Mouse (Mus musculus) erythroblast, embryonic 14.5 days (primary cell): Measurements from ENCODE around the gene Mfsd11. TPM values are rescaled to one million over a fixed set of nuclear protein-coding genes. Genes with fewer than 3 reads are reported as not detected.

Experiments
- H3K27me3 ChIP-seq: 2 replicates; pipeline ENCODE4 v1.6.1; 2012; ENCODE audit warnings: inconsistent platforms; ENCODE audit not compliant: control insufficient read depth
- H3K36me3 ChIP-seq: 2 replicates; pipeline ENCODE4 v1.6.1; 2012; ENCODE audit warnings: mild to moderate bottlenecking, inconsistent platforms; ENCODE audit not compliant: control insufficient read depth
- H3K4me1 ChIP-seq: 2 replicates; pipeline ENCODE4 v1.6.1; 2012; ENCODE audit warnings: inconsistent platforms; ENCODE audit not compliant: control insufficient read depth
- H3K4me3 ChIP-seq: replicated peaks from 2 replicates; pipeline ENCODE3; 2012; ENCODE audit warnings: moderate library complexity, mild to moderate bottlenecking, inconsistent platforms
- H3K9me3 ChIP-seq: 2 replicates; pipeline ENCODE4 v1.6.1; 2012; ENCODE audit warnings: low read length, inconsistent platforms, mixed read lengths; ENCODE audit not compliant: control insufficient read depth
- GATA1 ChIP-seq: IDR thresholded peaks from 2 replicates; pipeline ENCODE4 v1.6.1; 2012; ENCODE audit warnings: low read length, inconsistent platforms, mixed read lengths
- TAL1 ChIP-seq: IDR thresholded peaks from 3 replicates; pipeline ENCODE4 v1.6.1; 2012; ENCODE audit warnings: low read length, inconsistent platforms, mixed read lengths
- polyA plus RNA-seq: library from polyadenylated mRNA; stranded (reverse); fragments of >175 nt; gene quantifications from 2 replicates; pipeline ENCODE4 v1.2.3, GENCODE M21; 2012

Gene Mfsd11
- polyA plus RNA-seq, 1 experiment = 1.2 TPM

DNA sequence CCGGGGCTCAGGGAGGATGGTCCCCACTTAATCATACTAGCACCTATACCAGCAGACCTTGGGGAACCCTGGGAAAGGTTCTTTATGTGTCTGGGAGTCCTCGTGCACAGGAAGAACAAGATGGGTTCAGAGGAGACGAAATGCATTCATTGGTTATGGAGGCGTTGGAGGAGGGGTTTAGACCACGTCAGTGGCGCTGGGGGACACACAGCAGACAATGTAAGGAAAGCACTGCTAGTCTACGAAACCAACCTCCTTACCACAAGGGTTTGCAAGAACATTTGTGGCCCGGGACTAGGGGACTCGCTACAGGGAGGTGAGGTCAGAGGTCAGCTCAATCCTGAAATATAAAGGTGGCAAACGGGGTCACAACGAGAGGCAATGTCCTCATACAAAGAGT, 41.7 kb upstream of the Mfsd11 start:
- TF ChIP-seq GATA1 = no peak
- TF ChIP-seq TAL1 = no peak
- no peaks in the 10 kb centered on the region for H3K36me3 ChIP-seq
- no peak overlapping the region for H3K4me3 ChIP-seq
- no peaks in the 10 kb centered on the region for H3K9me3 ChIP-seq
- H3K4me1 ChIP-seq = peaks cover 10% of the 10 kb centered on the region
- peaks cover 12% of the 10 kb centered on the region for H3K27me3 ChIP-seq

DNA sequence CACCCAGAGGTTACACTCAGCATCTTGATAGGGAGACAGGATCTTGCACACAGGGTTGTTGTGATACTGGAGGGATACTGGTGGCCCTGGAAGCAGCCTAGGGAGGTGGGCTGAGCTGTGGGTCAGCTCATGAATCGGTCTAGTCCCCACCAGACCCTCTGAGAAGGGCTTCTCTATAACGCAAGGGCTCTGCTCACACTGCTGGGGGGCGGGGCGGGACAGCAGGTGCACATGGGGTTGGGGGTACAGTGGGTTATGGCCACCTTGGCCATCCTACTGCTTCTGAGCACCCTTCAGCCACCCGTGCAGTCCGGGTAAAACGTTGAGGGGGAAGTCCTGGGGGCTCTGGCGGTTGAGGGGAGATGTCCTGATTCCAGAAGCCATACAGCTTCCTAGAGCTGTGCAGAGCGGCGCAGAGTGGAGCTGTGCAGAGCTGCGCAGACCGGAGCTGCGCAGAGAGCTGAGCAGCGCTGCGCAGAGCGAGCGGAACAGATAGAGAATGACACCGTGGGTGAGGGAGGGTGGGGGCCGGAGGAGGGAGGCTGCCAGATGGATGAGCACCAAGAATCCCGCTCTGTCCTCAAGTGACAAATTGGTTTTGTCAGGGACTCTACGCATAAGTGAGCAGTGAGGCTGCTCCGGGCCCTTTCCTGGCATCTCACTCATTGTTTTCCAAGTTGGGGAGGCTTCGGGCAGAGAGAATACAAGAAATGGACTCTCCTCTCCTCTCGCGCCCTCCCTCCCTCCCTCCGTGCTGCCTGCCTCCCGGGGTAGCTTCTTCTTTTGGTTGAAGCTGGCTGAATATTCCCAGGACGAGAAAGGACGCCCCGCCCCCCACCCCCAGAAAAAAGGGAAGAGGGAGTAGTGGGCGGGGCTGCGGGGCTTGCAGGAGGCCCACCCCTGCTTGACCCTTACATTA, 41.0 kb upstream of the Mfsd11 start:
- peaks cover 10% of the 10 kb centered on the region for H3K4me1 ChIP-seq
- no peaks in the 10 kb centered on the region for H3K36me3 ChIP-seq
- no peaks in the 10 kb centered on the region for H3K9me3 ChIP-seq
- TF ChIP-seq GATA1 = no peak
- TF ChIP-seq TAL1 = no peak
- H3K27me3 ChIP-seq = peaks cover 12% of the 10 kb centered on the region
- no peak overlapping the region for H3K4me3 ChIP-seq

DNA sequence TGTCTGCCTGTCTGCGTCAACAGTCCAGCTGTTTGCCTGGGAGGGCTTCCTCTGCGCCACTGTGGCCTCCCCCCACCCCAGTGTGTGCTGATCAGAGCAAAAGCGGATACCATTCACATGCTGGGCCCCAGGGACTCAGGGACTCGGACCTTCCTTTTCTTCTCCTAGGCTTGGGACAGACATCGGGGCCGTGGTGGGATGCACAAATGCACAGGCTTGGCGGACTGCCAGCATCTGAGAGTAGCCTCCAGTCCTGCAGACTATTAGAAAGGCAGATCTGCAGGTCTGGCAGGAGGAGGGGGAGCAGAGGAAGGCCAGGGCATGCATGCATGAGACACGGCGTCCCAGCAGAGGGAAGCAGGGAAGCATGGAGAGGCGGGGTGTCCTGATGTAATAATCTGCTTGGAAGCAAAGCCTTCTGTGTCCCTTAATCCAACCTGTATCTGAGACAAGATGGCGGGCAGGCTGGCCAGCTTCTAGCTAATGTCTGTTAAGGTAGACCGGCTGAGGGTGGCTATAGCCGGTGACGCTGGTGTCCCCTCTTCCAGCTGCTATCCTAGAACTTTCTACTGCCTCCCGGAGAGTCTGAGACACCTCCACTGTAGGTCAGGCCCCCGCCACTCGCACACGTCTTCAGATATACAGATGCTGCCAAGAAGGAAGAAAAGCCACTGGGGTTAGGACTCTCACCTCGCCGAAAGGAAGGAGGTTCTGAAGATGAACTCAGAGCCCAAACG, 39.3 kb upstream of the Mfsd11 start:
- TF ChIP-seq TAL1 = no peak
- no peak for TF ChIP-seq GATA1
- H3K4me1 ChIP-seq = peaks cover 10% of the 10 kb centered on the region
- H3K9me3 ChIP-seq = no peaks in the 10 kb centered on the region
- H3K36me3 ChIP-seq = no peaks in the 10 kb centered on the region
- no peak overlapping the region for H3K4me3 ChIP-seq
- peaks cover 12% of the 10 kb centered on the region for H3K27me3 ChIP-seq

DNA sequence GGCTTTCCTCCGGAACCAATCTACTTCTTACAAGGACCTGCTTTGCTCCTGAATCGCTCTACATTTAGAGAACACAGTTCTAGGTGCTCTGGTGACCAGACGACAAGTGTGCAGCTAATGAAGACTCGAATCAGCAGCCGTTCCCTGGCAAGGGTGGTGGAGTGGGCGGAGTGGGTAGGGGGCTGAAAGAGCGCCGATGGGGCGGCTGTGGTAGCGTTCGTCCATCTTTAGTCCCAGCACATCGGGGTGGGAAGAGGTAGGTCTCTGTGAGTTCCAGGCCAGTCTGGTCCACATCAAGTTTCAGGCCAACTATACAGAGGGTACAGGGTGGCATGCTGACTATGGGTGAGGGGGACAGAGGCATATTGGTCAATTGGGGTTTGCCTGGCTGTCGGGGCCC, 38.6 kb upstream of the Mfsd11 start:
- Histone ChIP-seq H3K9me3 (no peaks in the 10 kb centered on the region), H3K4me3 (no peak overlapping the region), H3K4me1 (peaks cover 10% of the 10 kb centered on the region), H3K36me3 (no peaks in the 10 kb centered on the region), H3K27me3 (peaks cover 12% of the 10 kb centered on the region)
- TF ChIP-seq GATA1 = no peak
- no peak for TF ChIP-seq TAL1

DNA sequence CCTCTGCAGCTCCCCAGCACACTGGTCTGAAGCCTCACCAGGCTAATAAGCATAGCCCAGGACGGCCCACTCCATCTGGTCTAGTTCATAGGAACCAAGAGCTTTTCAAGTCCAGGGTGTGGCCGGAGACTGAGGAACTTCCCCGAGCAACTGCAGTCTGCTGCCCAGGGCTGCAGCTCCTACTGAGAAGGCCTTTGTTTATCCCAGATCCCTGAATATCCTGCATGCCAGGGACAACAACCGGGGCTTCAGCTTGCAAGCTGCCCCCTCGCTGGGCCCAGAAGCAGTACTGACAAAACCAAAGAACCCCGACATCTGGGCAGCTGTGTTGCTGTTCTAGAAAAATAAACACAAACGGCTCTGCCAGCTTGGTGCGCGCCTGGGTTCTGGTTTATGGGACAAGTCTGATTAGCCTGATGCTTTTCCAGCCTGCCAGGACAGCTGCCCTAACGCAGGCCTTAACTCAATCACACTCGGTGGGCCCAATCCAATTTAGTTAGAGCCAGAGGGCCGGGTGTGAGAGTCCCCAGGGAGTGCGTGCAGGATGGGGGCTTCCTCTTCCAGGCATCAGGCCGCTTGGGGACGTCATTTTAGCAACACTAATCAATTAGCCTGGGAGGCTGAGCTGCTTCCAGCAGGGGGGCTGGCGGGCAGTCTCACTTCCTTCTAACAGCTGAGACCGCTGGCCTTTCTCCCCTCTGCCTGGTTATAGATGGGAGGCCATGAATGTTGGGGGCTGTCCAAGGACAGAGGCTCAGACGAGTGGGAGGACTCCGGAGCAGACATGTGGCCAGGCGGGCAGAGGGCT, 38.0 kb upstream of the Mfsd11 start:
- H3K27me3 ChIP-seq = peaks cover 12% of the 10 kb centered on the region
- H3K9me3 ChIP-seq = no peaks in the 10 kb centered on the region
- H3K36me3 ChIP-seq = no peaks in the 10 kb centered on the region
- TF ChIP-seq GATA1 (no peak), TAL1 (no peak)
- peaks cover 10% of the 10 kb centered on the region for H3K4me1 ChIP-seq
- H3K4me3 ChIP-seq = no peak overlapping the region

DNA sequence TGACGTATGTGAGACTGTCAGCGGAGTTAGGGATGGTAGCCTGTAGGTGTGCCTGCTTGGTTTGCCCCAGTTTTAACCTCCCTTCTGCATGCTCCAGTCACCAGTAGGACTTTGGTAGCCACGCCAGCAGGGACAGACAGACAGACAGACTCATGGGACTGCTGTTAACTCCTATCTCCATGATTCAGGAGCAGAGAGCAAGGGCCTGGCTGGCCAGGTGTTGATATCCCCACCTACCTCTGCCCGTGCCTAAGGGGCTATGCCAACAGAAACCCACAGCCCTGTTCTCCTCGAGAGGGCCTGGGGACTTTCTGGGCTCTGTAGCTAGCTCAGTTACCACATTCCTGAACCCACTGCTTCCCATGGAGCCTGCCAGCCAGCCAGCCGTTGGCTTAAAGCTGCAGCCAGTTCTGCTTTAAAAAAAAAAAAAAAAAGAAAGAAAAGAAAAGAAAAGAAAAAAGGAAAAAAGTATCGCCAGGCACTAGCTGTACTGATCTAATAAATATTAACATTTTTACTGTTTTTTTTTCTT, 37.3 kb upstream of the Mfsd11 start:
- Histone ChIP-seq H3K27me3 (peaks cover 9% of the 10 kb centered on the region), H3K36me3 (no peaks in the 10 kb centered on the region), H3K4me3 (no peak overlapping the region), H3K4me1 (peaks cover 10% of the 10 kb centered on the region), H3K9me3 (no peaks in the 10 kb centered on the region)
- TF ChIP-seq GATA1 = no peak
- no peak for TF ChIP-seq TAL1

DNA sequence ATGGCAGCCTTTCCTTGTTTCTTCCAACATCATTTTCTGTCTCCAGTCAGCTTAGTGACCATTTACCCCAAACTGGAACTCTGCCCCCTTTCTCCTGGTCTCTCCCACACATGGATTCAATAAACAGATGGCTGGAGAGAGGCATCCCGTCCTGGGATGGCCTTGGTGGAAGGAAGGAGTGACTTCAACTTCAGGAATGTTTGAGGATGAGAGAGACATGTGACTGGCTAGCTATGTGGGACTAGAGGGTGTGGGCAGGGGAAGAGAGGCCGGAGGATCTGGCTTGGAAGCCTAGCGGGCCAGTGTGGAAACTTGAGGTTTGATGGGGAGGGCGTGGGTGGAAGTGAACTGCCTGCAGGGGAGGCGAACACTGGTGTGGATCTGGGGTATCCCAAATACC, 35.5 kb upstream of the Mfsd11 start:
- Histone ChIP-seq H3K36me3 (no peaks in the 10 kb centered on the region), H3K4me3 (no peak overlapping the region), H3K9me3 (no peaks in the 10 kb centered on the region), H3K27me3 (peaks cover 4% of the 10 kb centered on the region), H3K4me1 (peaks cover 4% of the 10 kb centered on the region; the same call in 1 of the 2 replicates)
- TF ChIP-seq TAL1 (no peak), GATA1 (no peak)

DNA sequence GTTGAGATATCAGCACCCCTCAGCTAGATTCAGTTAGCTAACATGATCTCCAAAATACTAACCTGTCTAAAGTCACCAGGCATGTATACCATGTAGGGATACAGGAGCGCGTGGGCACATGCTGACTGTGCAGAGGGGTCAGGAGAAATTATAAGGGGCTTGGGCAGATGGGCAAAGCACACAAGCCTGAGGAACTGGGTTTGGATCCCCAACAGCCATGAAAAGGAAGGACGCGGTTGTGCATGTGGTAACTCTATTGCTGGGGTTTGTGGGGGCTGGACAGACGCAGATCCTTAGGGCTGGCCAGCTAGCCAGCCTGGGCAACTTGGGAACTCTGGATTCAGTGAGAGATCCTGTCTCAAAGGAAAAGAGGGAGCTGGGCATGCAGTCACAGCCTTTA, 34.7 kb upstream of the Mfsd11 start:
- Histone ChIP-seq H3K36me3 (no peaks in the 10 kb centered on the region), H3K4me1 (peaks cover 4% of the 10 kb centered on the region; the same call in 1 of the 2 replicates), H3K4me3 (no peak overlapping the region), H3K9me3 (no peaks in the 10 kb centered on the region), H3K27me3 (peaks cover 4% of the 10 kb centered on the region)
- TF ChIP-seq GATA1 (no peak), TAL1 (no peak)
